Mouse (Mus musculus): ENCODE results near the gene Fhl1. TPM values are rescaled to one million over a fixed set of nuclear protein-coding genes. Genes with fewer than 3 reads are reported as not detected.

Fhl1 gene
- polyA plus RNA-seq, 1 experiment from 2014 or later, result 159 TPM

GRCm38 (mm10) chrX:56752144-56752543, 20.6 kb downstream of the Fhl1 start:
- ChIA-PET POLR2A (no interaction called here), CTCF (interaction anchor here (0.9 to 2.0 kb wide), 3 partner anchors 13 to 105 kb away, joined by 3 to 8 read pairs (median 4); no protein-coding TSS in a partner anchor)
- peaks cover 27% of the 10 kb centered on the region for H3K27me3 ChIP-seq
- no peak for TF ChIP-seq CTCF (IDR thresholded peaks at IDR 0.05)
- in situ Hi-C loops (cut with MboI; ENCODE audit: low pct_unique_long_range_greater_than_20kb), result no loop called here
- DNase-seq (ENCODE audit: low read depth, low spot score), result no peak
- no peak for ATAC-seq

- DNase-seq (ENCODE audit: low read depth, low spot score), result no peak
- ChIA-PET CTCF (interaction anchor here (0.9 to 1.5 kb wide), 4 partner anchors 9 to 103 kb away, joined by 3 to 5 read pairs (median 4); no protein-coding TSS in a partner anchor), POLR2A (no interaction called here)
Measured at GRCm38 (mm10) chrX:56753317-56754289, 22.0 kb downstream of the Fhl1 start.

GRCm38 (mm10) chrX:56755646-56756045, 24.1 kb downstream of the Fhl1 start:
- ChIA-PET CTCF (interaction anchor here (1.0 to 1.4 kb wide), 2 partner anchors 9 to 11 kb away, joined by 3 to 6 read pairs; no protein-coding TSS in a partner anchor), POLR2A (no interaction called here)
- ATAC-seq (no peak), DNase-seq (ENCODE audit: low read depth, low spot score) (no peak)
- TF ChIP-seq CTCF (IDR thresholded peaks at IDR 0.05), result peak; percentile 56
- in situ Hi-C loops (cut with MboI; ENCODE audit: low pct_unique_long_range_greater_than_20kb), result loop anchor here (5.0 kb wide), 1 partner anchor 72 kb away; no protein-coding TSS in a partner anchor
- peaks cover 36% of the 10 kb centered on the region for H3K27me3 ChIP-seq

More at GRCm38 (mm10) chrX:56753317-56754289, 22.0 kb downstream of the Fhl1 start:
- in situ Hi-C loops (cut with MboI; ENCODE audit: low pct_unique_long_range_greater_than_20kb), result no loop called here
- peak; percentile 17 for TF ChIP-seq CTCF (IDR thresholded peaks at IDR 0.05)
- ATAC-seq, result no peak
- H3K27me3 ChIP-seq, result peaks cover 28% of the 10 kb centered on the region

- DNase-seq (ENCODE audit: low read depth, low spot score) (no peak), ATAC-seq (no peak)
- in situ Hi-C loops (cut with MboI; ENCODE audit: low pct_unique_long_range_greater_than_20kb), result loop anchor here (5.0 kb wide), 1 partner anchor 71 kb away; no protein-coding TSS in a partner anchor
- no peak for TF ChIP-seq CTCF (IDR thresholded peaks at IDR 0.05)
- POLR2A ChIA-PET, result no interaction called here
- peaks cover 39% of the 10 kb centered on the region for H3K27me3 ChIP-seq
- CTCF ChIA-PET, result interaction anchor here (1.0 to 1.4 kb wide), 2 partner anchors 8 to 10 kb away, joined by 3 to 6 read pairs; no protein-coding TSS in a partner anchor
Measured at GRCm38 (mm10) chrX:56756352-56756751, 24.8 kb downstream of the Fhl1 start.

- in situ Hi-C loops (cut with MboI; ENCODE audit: low pct_unique_long_range_greater_than_20kb), result no loop called here
- no peak for TF ChIP-seq CTCF (IDR thresholded peaks at IDR 0.05)
- CTCF ChIA-PET, result no interaction called here
- POLR2A ChIA-PET, result no interaction called here
- DNase-seq (ENCODE audit: low read depth, low spot score) (no peak), ATAC-seq (no peak)
- H3K27me3 ChIP-seq, result peaks cover 63% of the 10 kb centered on the region
Measured at GRCm38 (mm10) chrX:56760257-56760760, 28.7 kb downstream of the Fhl1 start.

- H3K27me3 ChIP-seq, result peaks cover 26% of the 10 kb centered on the region
- DNase-seq (ENCODE audit: low read depth, low spot score) (no peak), ATAC-seq (no peak)
- POLR2A ChIA-PET, result no interaction called here
- CTCF ChIA-PET, result no interaction called here
- TF ChIP-seq CTCF (IDR thresholded peaks at IDR 0.05), result no peak
- in situ Hi-C loops (cut with MboI; ENCODE audit: low pct_unique_long_range_greater_than_20kb), result no loop called here
Measured at GRCm38 (mm10) chrX:56769838-56770237, 38.3 kb downstream of the Fhl1 start.

GRCm38 (mm10) chrX:56771751-56772150, 40.2 kb downstream of the Fhl1 start:
- POLR2A ChIA-PET, result no interaction called here
- in situ Hi-C loops (cut with MboI; ENCODE audit: low pct_unique_long_range_greater_than_20kb), result no loop called here
- no peak for TF ChIP-seq CTCF (IDR thresholded peaks at IDR 0.05)
- ATAC-seq, result no peak
- peaks cover 28% of the 10 kb centered on the region for H3K27me3 ChIP-seq
- DNase-seq (ENCODE audit: low read depth, low spot score), result no peak
- CTCF ChIA-PET, result interaction anchor here (1.4 kb wide), 1 partner anchor 18 kb away, joined by 3 read pairs; no protein-coding TSS in a partner anchor

GRCm38 (mm10) chrX:56773329-56773728, 41.7 kb downstream of the Fhl1 start:
- in situ Hi-C loops (cut with MboI; ENCODE audit: low pct_unique_long_range_greater_than_20kb), result no loop called here
- ChIA-PET POLR2A (no interaction called here), CTCF (no interaction called here)
- DNase-seq (ENCODE audit: low read depth, low spot score), result no peak
- ATAC-seq, result no peak
- H3K27me3 ChIP-seq, result peaks cover 30% of the 10 kb centered on the region
- no peak for TF ChIP-seq CTCF (IDR thresholded peaks at IDR 0.05)

GRCm38 (mm10) chrX:56786281-56787061, 54.9 kb downstream of the Fhl1 start:
- no peak for DNase-seq (ENCODE audit: low read depth, low spot score)
- POLR2A ChIA-PET, result interaction anchor here (0.7 kb wide), 1 partner anchor 301 kb away, joined by 4 read pairs; no protein-coding TSS in a partner anchor
- ATAC-seq, result no peak
- no peak for TF ChIP-seq CTCF (IDR thresholded peaks at IDR 0.05)
- peaks cover 6% of the 10 kb centered on the region for H3K27me3 ChIP-seq
- CTCF ChIA-PET, result interaction anchor here (1.1 to 1.5 kb wide), 2 partner anchors 10 to 20 kb away, joined by 3 read pairs; no protein-coding TSS in a partner anchor
- in situ Hi-C loops (cut with MboI; ENCODE audit: low pct_unique_long_range_greater_than_20kb), result no loop called here

- ATAC-seq (no peak), DNase-seq (ENCODE audit: low read depth, low spot score) (no peak)
- ChIA-PET POLR2A (interaction anchor here (0.7 kb wide), 1 partner anchor 302 kb away, joined by 4 read pairs; no protein-coding TSS in a partner anchor), CTCF (interaction anchor here (1.1 to 1.5 kb wide), 2 partner anchors 8 to 21 kb away, joined by 3 read pairs; no protein-coding TSS in a partner anchor)
- peaks cover 6% of the 10 kb centered on the region for H3K27me3 ChIP-seq
- TF ChIP-seq CTCF (IDR thresholded peaks at IDR 0.05), result no peak
- in situ Hi-C loops (cut with MboI; ENCODE audit: low pct_unique_long_range_greater_than_20kb), result no loop called here
Measured at GRCm38 (mm10) chrX:56787486-56787885, 55.9 kb downstream of the Fhl1 start.

All from Patski (cell line).